Mouse (Mus musculus): ENCODE results near the gene Hnrnpf. TPM values are rescaled to one million over a fixed set of nuclear protein-coding genes. Genes with fewer than 3 reads are reported as not detected.

The Hnrnpf gene
- polyA plus RNA-seq, 1 experiment = 374 TPM

DNA sequence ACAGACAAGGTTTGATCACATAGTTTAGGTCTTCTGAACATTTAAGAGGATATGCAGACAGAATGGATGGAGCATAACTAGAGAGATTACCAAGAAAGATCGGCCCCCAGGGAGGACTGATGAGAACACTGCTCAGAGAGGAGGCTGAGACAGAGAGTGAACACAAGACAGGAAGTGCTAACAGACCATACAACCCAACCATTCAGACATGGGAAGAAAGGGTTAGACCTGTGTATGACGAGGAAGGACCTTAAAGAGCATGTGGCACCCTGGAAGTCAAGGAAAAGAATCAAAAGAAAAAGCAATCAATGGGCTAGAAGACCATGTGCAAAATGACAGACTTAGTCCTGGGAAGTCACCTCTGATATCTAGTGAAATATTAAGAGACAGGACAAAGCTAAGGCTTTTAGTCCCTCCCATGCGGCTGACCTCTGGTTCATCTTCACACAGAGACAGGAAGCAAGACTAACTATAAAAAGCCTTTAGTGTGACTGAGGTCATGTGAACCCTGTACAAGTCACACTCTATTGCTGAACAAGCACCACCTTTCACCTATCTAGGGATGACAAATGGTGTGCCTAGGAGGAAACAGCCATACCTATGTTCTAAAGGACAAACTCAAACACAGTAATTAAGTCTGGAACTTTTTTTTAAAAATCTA lies 25.4 kb upstream of the Hnrnpf start:
- Histone ChIP-seq H3ac (ENCODE audit: control insufficient read depth, insufficient read length, low read depth) (no peak overlapping the region), H3K79me2 (ENCODE audit: control insufficient read depth, insufficient read depth) (no peaks in the 10 kb centered on the region), H3K4me3 (ENCODE audit: insufficient read depth, poor library complexity, severe bottlenecking) (no peak overlapping the region), H3K27me3 (ENCODE audit: control insufficient read depth, insufficient read depth, insufficient read length) (no peaks in the 10 kb centered on the region), H3K36me3 (ENCODE audit: control insufficient read depth, insufficient read depth) (no peaks in the 10 kb centered on the region), H3K79me3 (ENCODE audit: low read depth) (no peaks in the 10 kb centered on the region)
- no peak for TF ChIP-seq MYOG (IDR thresholded peaks at IDR 0.05; ENCODE audit: control insufficient read depth, extremely low read depth, insufficient read length)
- no peak for TF ChIP-seq MYOD1 (IDR thresholded peaks at IDR 0.05; ENCODE audit: control insufficient read depth, insufficient read length, low read depth)
- TF ChIP-seq FOSL1 (IDR thresholded peaks at IDR 0.05; ENCODE audit: insufficient read depth, low read length, poor library complexity, severe bottlenecking) = no peak
- no peak for TF ChIP-seq CTCF (IDR thresholded peaks at IDR 0.05; ENCODE audit: control insufficient read depth, insufficient read depth, insufficient read length)
- TF ChIP-seq MAX (IDR thresholded peaks at IDR 0.05) = no peak
- no peak for TF ChIP-seq CEBPB (IDR thresholded peaks at IDR 0.05; ENCODE audit: low read depth)
- no peak for TF ChIP-seq USF1 (IDR thresholded peaks at IDR 0.05; ENCODE audit: low read depth)

DNA sequence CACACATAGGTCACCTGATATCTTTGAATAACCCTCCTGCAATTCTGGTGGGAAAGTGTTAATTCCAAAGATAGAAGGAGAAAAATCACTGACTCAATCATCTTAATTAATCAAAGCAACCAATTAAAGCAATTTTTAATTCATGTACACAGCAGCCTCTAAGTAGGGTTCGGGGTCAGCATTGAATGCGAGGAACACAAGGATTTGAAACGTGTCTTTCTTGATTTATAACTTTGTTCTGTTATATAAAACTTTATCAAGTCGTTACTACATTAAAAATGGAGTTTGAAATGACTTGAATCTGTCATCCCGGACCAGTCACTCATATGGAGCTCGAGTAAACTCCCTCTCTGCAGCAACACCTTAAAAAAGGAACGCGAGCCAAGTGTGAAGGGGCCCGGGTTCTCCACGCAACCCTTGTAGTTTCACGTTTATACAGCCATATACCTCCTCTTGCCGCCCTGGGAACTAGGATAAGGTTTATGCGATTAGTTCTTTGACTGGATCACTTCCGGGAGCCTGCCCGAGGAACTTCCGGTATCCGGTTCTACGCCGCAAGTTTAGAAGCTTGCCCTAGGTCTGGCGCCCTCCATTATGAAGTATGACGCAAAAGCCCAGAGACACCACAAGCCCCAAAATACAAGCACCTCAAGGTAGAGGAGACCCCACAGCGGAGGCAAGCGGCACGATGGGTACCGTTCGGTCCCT lies 21.3 kb upstream of the Hnrnpf start:
- Histone ChIP-seq H3K79me2 (ENCODE audit: control insufficient read depth, insufficient read depth) (peaks cover 11% of the 10 kb centered on the region), H3K4me3 (ENCODE audit: insufficient read depth, poor library complexity, severe bottlenecking) (peak overlapping the region; percentile 41), H3K36me3 (ENCODE audit: control insufficient read depth, insufficient read depth) (no peaks in the 10 kb centered on the region), H3K79me3 (ENCODE audit: low read depth) (no peaks in the 10 kb centered on the region), H3ac (ENCODE audit: control insufficient read depth, insufficient read length, low read depth) (peak overlapping the region; percentile 97), H3K27me3 (ENCODE audit: control insufficient read depth, insufficient read depth, insufficient read length) (no peaks in the 10 kb centered on the region)
- TF ChIP-seq CEBPB (IDR thresholded peaks at IDR 0.05; ENCODE audit: low read depth) (peak; percentile 35), USF1 (IDR thresholded peaks at IDR 0.05; ENCODE audit: low read depth) (no peak)

DNA sequence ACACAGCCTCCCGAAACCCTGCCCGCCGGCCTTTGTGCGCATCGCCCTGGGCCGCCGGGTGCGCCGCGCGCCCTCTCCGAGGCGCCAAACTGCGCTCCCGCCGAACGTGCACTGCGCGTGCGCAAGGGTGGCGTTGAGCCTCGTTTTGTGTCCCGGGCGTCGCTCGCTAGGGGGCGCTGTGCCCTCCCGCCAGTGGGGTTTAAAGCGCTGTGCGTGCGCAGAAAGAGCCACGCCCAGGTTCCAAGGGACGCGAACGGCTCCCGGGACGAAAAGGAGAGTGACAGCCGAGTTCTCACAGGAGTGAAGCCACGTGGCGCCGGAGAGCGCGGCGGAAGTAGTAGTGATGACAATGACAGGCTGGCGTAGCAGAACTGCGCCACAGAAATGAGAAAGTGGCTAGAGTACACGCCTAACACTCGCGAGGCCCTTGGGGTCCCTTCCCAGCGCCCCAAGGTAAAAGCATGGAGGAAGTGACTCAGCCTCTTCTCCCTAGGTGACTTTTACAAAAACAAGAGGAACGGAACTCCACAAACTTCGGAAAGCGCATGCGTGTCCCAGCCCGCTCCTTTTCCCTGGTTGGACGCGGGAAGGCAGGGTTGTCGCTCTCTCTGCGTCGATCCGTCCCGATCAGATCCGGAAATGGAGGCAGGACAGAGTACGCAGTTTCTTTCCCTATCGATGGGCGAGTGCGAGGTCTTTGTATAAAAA lies 20.6 kb upstream of the Hnrnpf start:
- peak overlapping the region; percentile 41 for H3K4me3 ChIP-seq (ENCODE audit: insufficient read depth, poor library complexity, severe bottlenecking)
- TF ChIP-seq MYOG (IDR thresholded peaks at IDR 0.05; ENCODE audit: control insufficient read depth, extremely low read depth, insufficient read length) (no peak), CTCF (IDR thresholded peaks at IDR 0.05; ENCODE audit: control insufficient read depth, insufficient read depth, insufficient read length) (peak; percentile 99), MAX (IDR thresholded peaks at IDR 0.05) (peak; percentile 98), CEBPB (IDR thresholded peaks at IDR 0.05; ENCODE audit: low read depth) (no peak), USF1 (IDR thresholded peaks at IDR 0.05; ENCODE audit: low read depth) (peak; percentile 80), FOSL1 (IDR thresholded peaks at IDR 0.05; ENCODE audit: insufficient read depth, low read length, poor library complexity, severe bottlenecking) (no peak)
- H3K36me3 ChIP-seq (ENCODE audit: control insufficient read depth, insufficient read depth) = no peaks in the 10 kb centered on the region
- peak overlapping the region; percentile 97 for H3ac ChIP-seq (ENCODE audit: control insufficient read depth, insufficient read length, low read depth)
- no peaks in the 10 kb centered on the region for H3K79me3 ChIP-seq (ENCODE audit: low read depth)
- H3K79me2 ChIP-seq (ENCODE audit: control insufficient read depth, insufficient read depth) = peaks cover 11% of the 10 kb centered on the region
- H3K27me3 ChIP-seq (ENCODE audit: control insufficient read depth, insufficient read depth, insufficient read length) = no peaks in the 10 kb centered on the region

DNA sequence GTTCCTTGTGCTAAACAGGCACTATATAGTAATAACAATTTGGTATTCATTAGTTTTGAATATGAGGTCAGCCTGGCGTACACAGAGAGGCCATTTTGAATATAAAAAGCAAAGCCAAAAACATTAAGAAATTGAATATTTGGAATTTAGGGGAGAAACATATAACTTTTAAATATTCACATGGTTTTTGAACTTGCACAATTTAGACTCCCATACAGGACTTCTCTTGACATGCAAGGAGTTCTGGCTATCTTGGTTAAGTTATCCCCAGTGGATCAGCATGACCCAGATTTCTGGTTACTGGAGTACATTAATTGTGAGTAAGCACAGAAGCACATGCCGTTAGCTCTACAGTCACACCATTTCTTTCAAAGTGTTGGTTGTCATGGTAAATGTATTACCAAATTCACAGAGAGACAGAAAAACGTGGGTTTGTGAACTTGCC lies 19.7 kb upstream of the Hnrnpf start:
- Histone ChIP-seq H3K27me3 (ENCODE audit: control insufficient read depth, insufficient read depth, insufficient read length) (no peaks in the 10 kb centered on the region), H3K79me3 (ENCODE audit: low read depth) (no peaks in the 10 kb centered on the region), H3ac (ENCODE audit: control insufficient read depth, insufficient read length, low read depth) (peak overlapping the region; percentile 34), H3K36me3 (ENCODE audit: control insufficient read depth, insufficient read depth) (no peaks in the 10 kb centered on the region), H3K4me3 (ENCODE audit: insufficient read depth, poor library complexity, severe bottlenecking) (peak overlapping the region; percentile 41), H3K79me2 (ENCODE audit: control insufficient read depth, insufficient read depth) (peaks cover 11% of the 10 kb centered on the region)
- TF ChIP-seq USF1 (IDR thresholded peaks at IDR 0.05; ENCODE audit: low read depth) (no peak), MYOG (IDR thresholded peaks at IDR 0.05; ENCODE audit: control insufficient read depth, extremely low read depth, insufficient read length) (no peak), MYOD1 (IDR thresholded peaks at IDR 0.05; ENCODE audit: control insufficient read depth, insufficient read length, low read depth) (no peak), CEBPB (IDR thresholded peaks at IDR 0.05; ENCODE audit: low read depth) (no peak), MAX (IDR thresholded peaks at IDR 0.05) (no peak), CTCF (IDR thresholded peaks at IDR 0.05; ENCODE audit: control insufficient read depth, insufficient read depth, insufficient read length) (no peak), FOSL1 (IDR thresholded peaks at IDR 0.05; ENCODE audit: insufficient read depth, low read length, poor library complexity, severe bottlenecking) (no peak)

DNA sequence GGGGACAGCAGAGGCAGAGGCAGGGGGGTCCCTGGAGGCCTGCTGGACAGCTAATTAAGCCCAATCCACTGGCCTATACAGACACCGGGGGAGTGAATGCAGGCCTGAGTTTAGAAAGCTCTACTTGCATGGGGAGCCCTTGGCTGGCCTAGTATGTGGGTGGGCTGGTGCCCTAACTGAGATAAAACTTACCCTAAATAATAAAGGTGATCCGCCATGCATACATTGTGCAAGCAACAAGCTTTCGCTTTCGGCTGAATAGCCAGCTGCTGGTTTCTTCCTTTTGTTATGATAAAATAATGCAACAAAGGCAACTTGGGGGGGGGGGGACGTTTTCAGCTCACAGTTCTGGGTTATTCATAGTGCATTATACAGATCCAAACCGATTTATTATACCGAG lies 18.9 kb upstream of the Hnrnpf start:
- no peak overlapping the region for H3K4me3 ChIP-seq (ENCODE audit: insufficient read depth, poor library complexity, severe bottlenecking)
- H3ac ChIP-seq (ENCODE audit: control insufficient read depth, insufficient read length, low read depth) = no peak overlapping the region
- H3K79me3 ChIP-seq (ENCODE audit: low read depth) = no peaks in the 10 kb centered on the region
- peaks cover 11% of the 10 kb centered on the region for H3K79me2 ChIP-seq (ENCODE audit: control insufficient read depth, insufficient read depth)
- no peaks in the 10 kb centered on the region for H3K27me3 ChIP-seq (ENCODE audit: control insufficient read depth, insufficient read depth, insufficient read length)
- H3K36me3 ChIP-seq (ENCODE audit: control insufficient read depth, insufficient read depth) = no peaks in the 10 kb centered on the region
- TF ChIP-seq CTCF (IDR thresholded peaks at IDR 0.05; ENCODE audit: control insufficient read depth, insufficient read depth, insufficient read length) (no peak), MYOG (IDR thresholded peaks at IDR 0.05; ENCODE audit: control insufficient read depth, extremely low read depth, insufficient read length) (no peak), MAX (IDR thresholded peaks at IDR 0.05) (no peak), CEBPB (IDR thresholded peaks at IDR 0.05; ENCODE audit: low read depth) (no peak), FOSL1 (IDR thresholded peaks at IDR 0.05; ENCODE audit: insufficient read depth, low read length, poor library complexity, severe bottlenecking) (no peak), MYOD1 (IDR thresholded peaks at IDR 0.05; ENCODE audit: control insufficient read depth, insufficient read length, low read depth) (no peak), USF1 (IDR thresholded peaks at IDR 0.05; ENCODE audit: low read depth) (no peak)

Data from C2C12 (cell line).